Mouse (Mus musculus): ENCODE results near the gene Plekhg1.

The Plekhg1 gene

GRCm38 (mm10) chr10:3722339-3722738 lies 17.8 kb upstream of the Plekhg1 start:
- no peak for TF ChIP-seq GATA4 (IDR thresholded peaks at IDR 0.05; ENCODE audit: insufficient replicate concordance, low read length)

DNA sequence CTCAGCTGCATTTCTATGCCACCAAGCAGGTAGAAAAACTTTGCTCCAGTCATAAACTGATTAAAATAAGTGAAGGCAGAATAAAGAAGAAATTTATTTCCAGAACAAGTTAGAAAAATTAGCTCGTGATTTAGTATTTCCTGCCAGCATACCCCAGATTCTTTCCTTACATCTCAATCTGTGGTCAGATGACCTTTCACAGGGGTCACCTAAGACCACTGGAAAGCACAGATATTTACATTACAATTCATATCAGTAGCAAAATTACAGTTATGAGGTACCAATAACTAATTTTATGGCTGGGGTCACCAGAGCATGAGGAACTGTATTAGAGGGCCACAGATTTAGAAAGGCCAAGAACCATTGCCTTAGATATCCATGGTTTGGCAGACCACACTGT lies 15.5 kb upstream of the Plekhg1 start:
- TF ChIP-seq GATA4 (IDR thresholded peaks at IDR 0.05; ENCODE audit: insufficient replicate concordance, low read length), result no peak

- no peak for TF ChIP-seq GATA4 (IDR thresholded peaks at IDR 0.05; ENCODE audit: insufficient replicate concordance, low read length)
These were observed 10.5 kb upstream of the Plekhg1 start for GRCm38 (mm10) chr10:3729666-3730065.

GRCm38 (mm10) chr10:3730314-3730713 lies 9.8 kb upstream of the Plekhg1 start:
- no peak for TF ChIP-seq GATA4 (IDR thresholded peaks at IDR 0.05; ENCODE audit: insufficient replicate concordance, low read length)

GRCm38 (mm10) chr10:3737034-3737433 lies 3.1 kb upstream of the Plekhg1 start:
- no peak for TF ChIP-seq GATA4 (IDR thresholded peaks at IDR 0.05; ENCODE audit: insufficient replicate concordance, low read length)

DNA sequence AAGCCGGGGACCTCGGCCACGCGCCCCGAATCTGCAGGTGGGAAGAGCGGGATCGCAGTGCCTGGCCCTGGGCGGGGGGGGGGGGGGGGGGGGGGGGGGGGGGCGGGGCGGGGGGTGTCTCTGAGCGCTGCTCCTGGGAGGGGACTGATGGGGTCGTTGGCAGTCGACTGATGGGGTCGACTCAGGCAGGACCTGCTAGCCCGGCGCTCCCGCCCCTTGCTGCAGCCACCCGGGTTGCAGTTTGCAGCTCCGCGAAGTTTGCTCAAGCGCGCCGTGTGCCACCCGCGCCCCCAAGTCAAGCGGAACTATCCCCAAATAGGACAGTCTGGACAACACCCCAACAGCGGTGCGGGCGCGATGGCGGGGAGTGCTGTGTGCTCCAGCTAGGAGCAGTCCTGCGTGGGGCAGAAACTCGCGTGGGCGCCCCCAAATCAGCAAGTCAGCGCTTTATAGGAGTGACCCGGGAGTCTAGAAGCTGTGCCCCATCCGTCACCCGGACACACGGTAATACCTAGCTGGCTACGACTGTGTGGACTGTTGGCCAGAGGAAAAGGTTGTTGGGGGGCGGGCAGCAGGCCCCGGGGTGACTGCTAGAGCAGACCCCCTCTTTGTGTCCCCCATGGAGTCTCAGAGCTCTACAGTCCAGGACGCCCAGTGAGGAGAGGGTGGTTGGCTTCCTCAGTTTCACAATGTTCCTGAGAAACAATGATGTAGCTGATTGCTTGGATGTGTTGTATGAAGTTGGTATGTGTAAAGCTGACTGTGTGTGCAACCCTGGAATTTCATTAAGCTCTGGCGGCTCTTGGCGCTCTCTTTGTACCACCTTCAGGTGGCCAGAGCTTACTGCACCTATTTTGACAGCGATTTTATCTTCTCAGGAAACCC lies 582 bp downstream of the Plekhg1 start:
- TF ChIP-seq GATA4 (IDR thresholded peaks at IDR 0.05; ENCODE audit: insufficient replicate concordance, low read length), result no peak

DNA sequence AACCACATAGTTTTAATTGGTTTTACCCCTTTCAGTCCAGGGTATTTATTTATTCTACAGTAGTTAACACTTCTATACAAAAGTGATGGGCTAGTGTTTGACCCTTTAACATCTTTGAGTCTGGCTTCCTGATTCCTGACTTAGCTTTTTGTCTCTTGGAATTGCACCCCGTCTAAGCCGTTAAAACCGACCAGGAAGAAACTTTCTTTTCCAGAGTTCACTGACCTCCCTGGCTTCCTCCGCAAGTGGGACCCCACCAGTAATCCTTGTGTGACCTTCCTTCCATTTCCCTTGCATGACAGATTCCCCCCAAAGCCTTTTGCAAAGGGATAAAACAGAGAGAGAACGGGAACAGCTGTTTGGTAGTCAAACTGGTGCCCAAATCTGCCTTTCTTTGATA lies 1.6 kb downstream of the Plekhg1 start:
- no peak for TF ChIP-seq GATA4 (IDR thresholded peaks at IDR 0.05; ENCODE audit: insufficient replicate concordance, low read length)

DNA sequence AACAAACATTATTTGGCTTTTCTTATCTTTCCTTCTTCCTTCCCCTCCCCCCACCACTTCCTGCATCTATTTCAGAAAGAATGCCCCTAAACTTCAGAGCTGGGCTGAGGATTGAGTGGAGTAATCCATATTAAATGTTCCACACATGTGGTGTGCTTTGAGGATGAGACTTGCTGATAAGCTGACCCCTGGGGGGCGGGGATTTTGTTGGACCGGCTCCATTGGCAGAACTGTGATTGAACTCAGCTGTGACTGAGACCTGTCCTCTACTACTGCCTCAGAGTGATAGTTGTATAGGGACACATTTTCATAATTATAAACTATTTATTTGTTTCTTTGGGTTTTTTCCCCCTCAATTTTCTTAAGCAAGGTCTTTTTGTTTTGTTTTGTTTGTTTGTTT lies 2.9 kb downstream of the Plekhg1 start:
- TF ChIP-seq GATA4 (IDR thresholded peaks at IDR 0.05; ENCODE audit: insufficient replicate concordance, low read length), result peak; percentile 67; the same call in 1 of the 2 replicates

DNA sequence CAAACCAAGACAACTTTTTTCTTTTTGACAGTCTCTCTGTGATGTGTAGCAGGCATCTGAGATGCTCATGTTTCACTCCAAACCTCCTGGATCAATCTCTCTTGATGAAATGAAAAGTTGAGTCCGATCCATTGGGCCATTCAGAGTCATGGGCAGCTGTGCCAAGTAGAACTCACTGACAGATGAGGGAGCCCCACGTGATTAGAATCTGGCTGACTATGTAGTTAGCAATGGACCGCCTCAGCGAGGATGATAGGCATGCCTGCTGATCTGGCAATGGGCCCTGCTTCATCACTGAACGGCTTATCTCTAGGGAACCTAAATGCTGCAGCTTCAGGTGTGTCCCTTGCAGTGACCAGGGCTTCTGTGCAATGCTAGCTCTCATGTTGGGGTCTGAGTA lies 3.7 kb downstream of the Plekhg1 start:
- TF ChIP-seq GATA4 (IDR thresholded peaks at IDR 0.05; ENCODE audit: insufficient replicate concordance, low read length), result peak; percentile 14; the same call in 1 of the 2 replicates

GRCm38 (mm10) chr10:3746794-3747518 lies 6.8 kb downstream of the Plekhg1 start:
- TF ChIP-seq GATA4 (IDR thresholded peaks at IDR 0.05; ENCODE audit: insufficient replicate concordance, low read length), result no peak

GRCm38 (mm10) chr10:3749580-3749979 lies 9.4 kb downstream of the Plekhg1 start:
- TF ChIP-seq GATA4 (IDR thresholded peaks at IDR 0.05; ENCODE audit: insufficient replicate concordance, low read length), result no peak

- TF ChIP-seq GATA4 (IDR thresholded peaks at IDR 0.05; ENCODE audit: insufficient replicate concordance, low read length), result no peak
These were observed 21.8 kb downstream of the Plekhg1 start for GRCm38 (mm10) chr10:3761992-3762391.

GRCm38 (mm10) chr10:3763199-3763598 lies 23.0 kb downstream of the Plekhg1 start:
- TF ChIP-seq GATA4 (IDR thresholded peaks at IDR 0.05; ENCODE audit: insufficient replicate concordance, low read length), result no peak

DNA sequence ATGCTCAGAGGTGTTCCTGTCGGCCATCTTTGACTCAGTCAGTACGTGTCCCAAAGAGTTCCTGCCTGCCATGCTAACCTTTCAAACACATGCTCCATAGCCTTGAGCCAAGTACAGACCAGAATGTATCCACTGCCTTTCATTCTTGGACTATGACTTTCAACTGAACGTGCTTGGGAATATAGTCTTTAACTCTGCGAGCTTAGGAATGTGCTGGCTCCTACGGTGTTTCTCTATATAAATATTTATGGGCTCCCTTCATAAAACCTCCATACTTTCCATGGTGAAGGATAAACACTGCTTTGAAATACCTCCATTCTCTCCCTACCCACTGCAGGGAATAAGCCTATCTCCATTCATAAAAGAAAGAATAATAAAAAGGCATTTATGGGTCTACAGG lies 29.0 kb downstream of the Plekhg1 start:
- TF ChIP-seq GATA4 (IDR thresholded peaks at IDR 0.05; ENCODE audit: insufficient replicate concordance, low read length), result no peak

GRCm38 (mm10) chr10:3774330-3774729 lies 34.2 kb downstream of the Plekhg1 start:
- no peak for TF ChIP-seq GATA4 (IDR thresholded peaks at IDR 0.05; ENCODE audit: insufficient replicate concordance, low read length)

GRCm38 (mm10) chr10:3776761-3777160 lies 36.6 kb downstream of the Plekhg1 start:
- no peak for TF ChIP-seq GATA4 (IDR thresholded peaks at IDR 0.05; ENCODE audit: insufficient replicate concordance, low read length)
